Mouse (Mus musculus): ENCODE data around the gene Sec22b. TPM values are rescaled to one million over a fixed set of nuclear protein-coding genes. Genes with fewer than 3 reads are reported as not detected.

Gene Sec22b
- polyA plus RNA-seq, 1 experiment from 2014 or later: 147 TPM

- peak; percentile 24; the same call in 1 of the 2 replicates for ATAC-seq (ENCODE audit: low read depth)
- Histone ChIP-seq H3K36me3 (ENCODE audit: control insufficient read depth, insufficient read depth, low read length) (no peaks in the 10 kb centered on the region), H3K27me3 (ENCODE audit: control insufficient read depth, insufficient read depth, low read depth, low read length) (no peaks in the 10 kb centered on the region), H3K9me3 (ENCODE audit: control insufficient read depth, low read length) (no peaks in the 10 kb centered on the region; the same call in 1 of the 2 replicates), H3K4me2 (ENCODE audit: low read depth, low read length) (no peak overlapping the region), H3K4me1 (replicated peaks; ENCODE audit: control insufficient read depth, insufficient read depth, low read length) (peaks cover 45% of the 10 kb centered on the region), H3K9ac (ENCODE audit: low read length) (no peak overlapping the region), H3K27ac (ENCODE audit: low read length) (no peak overlapping the region), H3K4me3 (ENCODE audit: low read length) (no peak overlapping the region)
- 75% methylated on average over 6 of the region's 6 CpGs for WGBS
Observed at GRCm38 (mm10) chr3:97934331-97935300, 33.6 kb downstream of the Sec22b start.

GRCm38 (mm10) chr3:97937068-97937944 is 36.3 kb downstream of the Sec22b start:
- H3K27ac ChIP-seq (ENCODE audit: low read length): no peak overlapping the region
- ATAC-seq (ENCODE audit: low read depth): no peak

GRCm38 (mm10) chr3:97937945-97938266 is 36.9 kb downstream of the Sec22b start:
- Histone ChIP-seq H3K4me2 (ENCODE audit: low read depth, low read length) (no peak overlapping the region), H3K4me3 (ENCODE audit: low read length) (no peak overlapping the region), H3K9me3 (ENCODE audit: control insufficient read depth, low read length) (no peaks in the 10 kb centered on the region; the same call in 1 of the 2 replicates), H3K9ac (ENCODE audit: low read length) (no peak overlapping the region), H3K4me1 (replicated peaks; ENCODE audit: control insufficient read depth, insufficient read depth, low read length) (peaks cover 43% of the 10 kb centered on the region), H3K36me3 (ENCODE audit: control insufficient read depth, insufficient read depth, low read length) (no peaks in the 10 kb centered on the region), H3K27ac (ENCODE audit: low read length) (no peak overlapping the region), H3K27me3 (ENCODE audit: control insufficient read depth, insufficient read depth, low read depth, low read length) (no peaks in the 10 kb centered on the region)
- ATAC-seq (ENCODE audit: low read depth): no peak
- WGBS: 60% methylated on average over 6 of the region's 6 CpGs

More at GRCm38 (mm10) chr3:97937068-97937944, 36.3 kb downstream of the Sec22b start:
- no peak overlapping the region for H3K4me2 ChIP-seq (ENCODE audit: low read depth, low read length)
- peaks cover 37% of the 10 kb centered on the region for H3K4me1 ChIP-seq (replicated peaks; ENCODE audit: control insufficient read depth, insufficient read depth, low read length)
- no peaks in the 10 kb centered on the region for H3K36me3 ChIP-seq (ENCODE audit: control insufficient read depth, insufficient read depth, low read length)
- no peaks in the 10 kb centered on the region for H3K27me3 ChIP-seq (ENCODE audit: control insufficient read depth, insufficient read depth, low read depth, low read length)
- H3K4me3 ChIP-seq (ENCODE audit: low read length): no peak overlapping the region
- no peak overlapping the region for H3K9ac ChIP-seq (ENCODE audit: low read length)
- H3K9me3 ChIP-seq (ENCODE audit: control insufficient read depth, low read length): no peaks in the 10 kb centered on the region; the same call in 1 of the 2 replicates
- 37% methylated on average over 17 of the region's 17 CpGs for WGBS

- H3K4me1 ChIP-seq (replicated peaks; ENCODE audit: control insufficient read depth, insufficient read depth, low read length): peaks cover 37% of the 10 kb centered on the region
- no peak for ATAC-seq (ENCODE audit: low read depth)
- 47% methylated on average over 7 of the region's 7 CpGs for WGBS
- no peak overlapping the region for H3K4me2 ChIP-seq (ENCODE audit: low read depth, low read length)
- H3K9ac ChIP-seq (ENCODE audit: low read length): no peak overlapping the region
- no peaks in the 10 kb centered on the region; the same call in 1 of the 2 replicates for H3K9me3 ChIP-seq (ENCODE audit: control insufficient read depth, low read length)
- H3K36me3 ChIP-seq (ENCODE audit: control insufficient read depth, insufficient read depth, low read length): no peaks in the 10 kb centered on the region
- no peak overlapping the region for H3K4me3 ChIP-seq (ENCODE audit: low read length)
- peak overlapping the region; percentile 88 for H3K27ac ChIP-seq (ENCODE audit: low read length)
- no peaks in the 10 kb centered on the region for H3K27me3 ChIP-seq (ENCODE audit: control insufficient read depth, insufficient read depth, low read depth, low read length)
Observed at GRCm38 (mm10) chr3:97938814-97939526, 38.0 kb downstream of the Sec22b start.

GRCm38 (mm10) chr3:97939626-97940510 is 38.9 kb downstream of the Sec22b start:
- H3K27me3 ChIP-seq (ENCODE audit: control insufficient read depth, insufficient read depth, low read depth, low read length): no peaks in the 10 kb centered on the region

GRCm38 (mm10) chr3:97940511-97941204 is 39.7 kb downstream of the Sec22b start:
- peak; percentile 68 for ATAC-seq (ENCODE audit: low read depth)

More at GRCm38 (mm10) chr3:97939626-97940510, 38.9 kb downstream of the Sec22b start:
- H3K36me3 ChIP-seq (ENCODE audit: control insufficient read depth, insufficient read depth, low read length): no peaks in the 10 kb centered on the region
- ATAC-seq (ENCODE audit: low read depth): peak; percentile 72
- no peaks in the 10 kb centered on the region for H3K9me3 ChIP-seq (ENCODE audit: control insufficient read depth, low read length)
- no peak overlapping the region for H3K4me2 ChIP-seq (ENCODE audit: low read depth, low read length)
- H3K4me3 ChIP-seq (ENCODE audit: low read length): no peak overlapping the region
- no peak overlapping the region for H3K9ac ChIP-seq (ENCODE audit: low read length)
- 14% methylated on average over 10 of the region's 10 CpGs for WGBS
- peak overlapping the region; percentile 88 for H3K27ac ChIP-seq (ENCODE audit: low read length)
- peaks cover 44% of the 10 kb centered on the region for H3K4me1 ChIP-seq (replicated peaks; ENCODE audit: control insufficient read depth, insufficient read depth, low read length)

GRCm38 (mm10) chr3:97941440-97942259 is 40.7 kb downstream of the Sec22b start:
- Histone ChIP-seq H3K27ac (ENCODE audit: low read length) (peak overlapping the region; percentile 88), H3K36me3 (ENCODE audit: control insufficient read depth, insufficient read depth, low read length) (no peaks in the 10 kb centered on the region), H3K4me2 (ENCODE audit: low read depth, low read length) (peak overlapping the region; percentile 29), H3K9ac (ENCODE audit: low read length) (peak overlapping the region; percentile 57), H3K4me1 (replicated peaks; ENCODE audit: control insufficient read depth, insufficient read depth, low read length) (peaks cover 45% of the 10 kb centered on the region), H3K9me3 (ENCODE audit: control insufficient read depth, low read length) (no peaks in the 10 kb centered on the region), H3K4me3 (ENCODE audit: low read length) (peak overlapping the region; percentile 22), H3K27me3 (ENCODE audit: control insufficient read depth, insufficient read depth, low read depth, low read length) (no peaks in the 10 kb centered on the region)
- no peak for ATAC-seq (ENCODE audit: low read depth)
- 29% methylated on average over 11 of the region's 11 CpGs for WGBS

More at GRCm38 (mm10) chr3:97940511-97941204, 39.7 kb downstream of the Sec22b start:
- Histone ChIP-seq H3K27me3 (ENCODE audit: control insufficient read depth, insufficient read depth, low read depth, low read length) (no peaks in the 10 kb centered on the region), H3K36me3 (ENCODE audit: control insufficient read depth, insufficient read depth, low read length) (no peaks in the 10 kb centered on the region), H3K9ac (ENCODE audit: low read length) (no peak overlapping the region), H3K4me3 (ENCODE audit: low read length) (no peak overlapping the region), H3K4me2 (ENCODE audit: low read depth, low read length) (no peak overlapping the region), H3K4me1 (replicated peaks; ENCODE audit: control insufficient read depth, insufficient read depth, low read length) (peaks cover 45% of the 10 kb centered on the region), H3K9me3 (ENCODE audit: control insufficient read depth, low read length) (no peaks in the 10 kb centered on the region), H3K27ac (ENCODE audit: low read length) (peak overlapping the region; percentile 88)
- 29% methylated on average over 9 of the region's 9 CpGs for WGBS

Measured in lung, embryonic 16.5 days (tissue).